Mouse (Mus musculus): ENCODE results near the gene Ankrd13b. TPM values are rescaled to one million over a fixed set of nuclear protein-coding genes. Genes with fewer than 3 reads are reported as not detected.
"Not testable (repeated sequence)": the region's sequence is repeated elsewhere in the genome, so short reads cannot be mapped to it uniquely, and the experiment has no call there.

Ankrd13b gene
- 23.3 and 30.4 TPM in 2 replicates for polyA plus RNA-seq (2015; fragmentation: Nextera tagmentation; extraction: Ambion mirVana)

GRCm38 (mm10) chr11:77489591-77490235 lies at the start of gene Ankrd13b:
TSS of gene Ankrd13b (minus strand) at chr11:77489678.
- Histone ChIP-seq H3K4me3 (ENCODE audit: low read length) (peak within 1 kb of the TSS; percentile 95), H3K9ac (ENCODE audit: low read depth, low read length) (peak within 1 kb of the TSS; percentile 98), H3K27me3 (replicated peaks; ENCODE audit: control insufficient read depth, insufficient read depth, low read length) (no peaks in the 10 kb centered on the region), H3K9me3 (ENCODE audit: control insufficient read depth, low read length) (no peaks in the 10 kb centered on the region), H3K36me3 (ENCODE audit: control insufficient read depth, insufficient read depth, low read length) (no peaks in the 10 kb centered on the region), H3K4me2 (ENCODE audit: low read length) (peak within 1 kb of the TSS; percentile 76), H3K27ac (ENCODE audit: low read depth, low read length) (peak within 1 kb of the TSS; percentile 92), H3K4me1 (ENCODE audit: control insufficient read depth, insufficient read depth, low read depth, low read length) (peaks cover 69% of the 10 kb centered on the region)
- ATAC-seq: peak; percentile 69
- under 1% methylated on average over 41 of the region's 87 CpGs for WGBS

DNA sequence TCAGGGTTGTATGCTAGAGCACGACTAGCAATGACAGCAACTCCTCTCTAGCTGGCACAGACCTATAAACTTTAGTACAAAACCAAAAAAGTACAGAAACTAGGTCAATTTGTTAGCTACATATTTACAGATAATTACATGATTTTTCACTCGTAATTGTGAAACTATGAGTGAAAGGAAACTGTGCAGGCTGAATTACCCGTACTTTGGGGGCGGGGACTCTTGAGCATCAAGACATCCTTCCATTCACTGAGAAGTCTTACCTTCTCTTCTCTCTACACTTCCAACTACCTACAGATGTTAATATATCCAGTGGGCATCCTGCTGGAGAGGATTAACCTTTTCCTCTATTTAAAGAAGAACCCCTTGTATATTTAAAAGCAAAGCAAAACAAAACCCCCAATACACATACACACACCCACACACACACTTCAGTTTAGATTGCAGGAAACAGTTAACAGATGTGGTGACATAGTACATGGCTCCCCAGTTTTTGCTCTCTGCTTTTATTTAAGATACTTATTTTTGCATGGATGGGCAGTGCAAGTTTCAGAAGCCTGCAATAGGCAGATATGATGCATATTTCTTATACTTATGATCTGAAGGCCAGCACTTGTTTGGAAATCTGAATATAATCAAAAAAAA lies 42.8 kb upstream of the Ankrd13b start:
- Histone ChIP-seq H3K4me1 (ENCODE audit: control insufficient read depth, insufficient read depth, low read depth, low read length) (no peaks in the 10 kb centered on the region), H3K36me3 (ENCODE audit: control insufficient read depth, insufficient read depth, low read length) (peaks cover 8% of the 10 kb centered on the region), H3K27ac (ENCODE audit: low read depth, low read length) (no peak overlapping the region), H3K27me3 (replicated peaks; ENCODE audit: control insufficient read depth, insufficient read depth, low read length) (no peaks in the 10 kb centered on the region), H3K4me3 (ENCODE audit: low read length) (no peak overlapping the region), H3K9ac (ENCODE audit: low read depth, low read length) (no peak overlapping the region), H3K9me3 (ENCODE audit: control insufficient read depth, low read length) (no peaks in the 10 kb centered on the region), H3K4me2 (ENCODE audit: low read length) (no peak overlapping the region)
- no peak for ATAC-seq
- 92% methylated on average over 4 of the region's 4 CpGs for WGBS

DNA sequence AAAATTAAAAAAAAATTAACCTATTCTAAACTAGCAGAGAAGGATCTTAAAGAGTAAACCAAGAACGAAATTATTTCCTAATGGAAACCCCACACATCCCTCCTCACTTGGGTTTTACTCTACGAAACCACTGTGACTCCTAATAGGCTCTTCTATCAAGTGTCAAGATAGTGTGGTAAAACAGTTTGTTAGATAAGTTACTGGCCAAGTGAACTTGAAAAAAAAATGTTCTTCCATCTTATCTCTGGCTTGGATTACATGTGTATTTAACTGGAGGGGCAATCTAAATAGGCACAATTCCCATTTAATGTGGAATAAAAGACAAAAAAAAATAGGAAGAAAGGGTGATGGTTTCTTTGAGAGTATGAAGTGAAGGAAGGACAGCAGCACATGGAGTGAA lies 41.4 kb upstream of the Ankrd13b start:
- Histone ChIP-seq H3K9ac (ENCODE audit: low read depth, low read length) (no peak overlapping the region), H3K27me3 (replicated peaks; ENCODE audit: control insufficient read depth, insufficient read depth, low read length) (no peaks in the 10 kb centered on the region)

DNA sequence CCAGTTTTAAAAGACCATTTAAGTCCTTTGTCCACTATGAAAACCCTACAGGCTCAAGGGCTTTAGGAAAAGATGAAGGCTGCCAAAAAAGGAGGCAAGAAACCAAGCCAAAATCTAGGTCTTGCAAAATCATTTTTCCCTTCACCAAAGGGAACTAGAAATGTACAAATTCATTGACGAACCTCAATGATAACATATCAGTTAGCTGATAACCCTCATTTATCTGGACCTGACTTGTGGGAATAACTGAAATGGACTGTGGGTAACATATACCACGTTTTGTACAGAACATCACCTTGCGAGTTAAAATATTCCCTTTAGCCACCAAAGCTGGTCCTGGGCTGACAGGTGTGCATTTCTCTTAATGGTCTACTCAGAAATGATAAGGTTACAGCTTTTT lies 40.2 kb upstream of the Ankrd13b start:
- no peak for ATAC-seq
- no peak overlapping the region for H3K9ac ChIP-seq (ENCODE audit: low read depth, low read length)
- H3K27me3 ChIP-seq (replicated peaks; ENCODE audit: control insufficient read depth, insufficient read depth, low read length): no peaks in the 10 kb centered on the region
- 89% methylated on average over 3 of the region's 3 CpGs for WGBS
- H3K36me3 ChIP-seq (ENCODE audit: control insufficient read depth, insufficient read depth, low read length): no peaks in the 10 kb centered on the region
- no peaks in the 10 kb centered on the region for H3K4me1 ChIP-seq (ENCODE audit: control insufficient read depth, insufficient read depth, low read depth, low read length)
- H3K4me2 ChIP-seq (ENCODE audit: low read length): no peak overlapping the region
- no peaks in the 10 kb centered on the region for H3K9me3 ChIP-seq (ENCODE audit: control insufficient read depth, low read length)
- H3K27ac ChIP-seq (ENCODE audit: low read depth, low read length): no peak overlapping the region
- no peak overlapping the region for H3K4me3 ChIP-seq (ENCODE audit: low read length)

More for the DNA sequence above, 41.4 kb upstream of the Ankrd13b start:
- no peaks in the 10 kb centered on the region for H3K36me3 ChIP-seq (ENCODE audit: control insufficient read depth, insufficient read depth, low read length)
- no peaks in the 10 kb centered on the region for H3K4me1 ChIP-seq (ENCODE audit: control insufficient read depth, insufficient read depth, low read depth, low read length)
- no peak for ATAC-seq
- no peak overlapping the region for H3K27ac ChIP-seq (ENCODE audit: low read depth, low read length)
- no peak overlapping the region for H3K4me2 ChIP-seq (ENCODE audit: low read length)
- H3K4me3 ChIP-seq (ENCODE audit: low read length): no peak overlapping the region
- WGBS: 88% methylated on average over 2 of the region's 2 CpGs
- no peaks in the 10 kb centered on the region for H3K9me3 ChIP-seq (ENCODE audit: control insufficient read depth, low read length)

GRCm38 (mm10) chr11:77528420-77528819 lies 38.9 kb upstream of the Ankrd13b start:
- not testable (repeated sequence) for H3K9me3 ChIP-seq (ENCODE audit: control insufficient read depth, low read length); H3K9ac ChIP-seq (ENCODE audit: low read depth, low read length); H3K27me3 ChIP-seq (replicated peaks; ENCODE audit: control insufficient read depth, insufficient read depth, low read length); H3K4me3 ChIP-seq (ENCODE audit: low read length); H3K36me3 ChIP-seq (ENCODE audit: control insufficient read depth, insufficient read depth, low read length); H3K4me1 ChIP-seq (ENCODE audit: control insufficient read depth, insufficient read depth, low read depth, low read length); ATAC-seq; H3K27ac ChIP-seq (ENCODE audit: low read depth, low read length); H3K4me2 ChIP-seq (ENCODE audit: low read length)
- 90% methylated on average over 3 of the region's 3 CpGs for WGBS

- no peak overlapping the region for H3K27ac ChIP-seq (ENCODE audit: low read depth, low read length)
- no peak overlapping the region for H3K4me2 ChIP-seq (ENCODE audit: low read length)
- no peak for ATAC-seq
- no peak overlapping the region for H3K9ac ChIP-seq (ENCODE audit: low read depth, low read length)
- 82% methylated on average over 3 of the region's 3 CpGs for WGBS
- H3K4me1 ChIP-seq (ENCODE audit: control insufficient read depth, insufficient read depth, low read depth, low read length): no peaks in the 10 kb centered on the region
- H3K4me3 ChIP-seq (ENCODE audit: low read length): no peak overlapping the region
- no peaks in the 10 kb centered on the region for H3K36me3 ChIP-seq (ENCODE audit: control insufficient read depth, insufficient read depth, low read length)
- H3K27me3 ChIP-seq (replicated peaks; ENCODE audit: control insufficient read depth, insufficient read depth, low read length): no peaks in the 10 kb centered on the region
- H3K9me3 ChIP-seq (ENCODE audit: control insufficient read depth, low read length): no peaks in the 10 kb centered on the region
Observed at GRCm38 (mm10) chr11:77525804-77526486, 36.5 kb upstream of the Ankrd13b start.

DNA sequence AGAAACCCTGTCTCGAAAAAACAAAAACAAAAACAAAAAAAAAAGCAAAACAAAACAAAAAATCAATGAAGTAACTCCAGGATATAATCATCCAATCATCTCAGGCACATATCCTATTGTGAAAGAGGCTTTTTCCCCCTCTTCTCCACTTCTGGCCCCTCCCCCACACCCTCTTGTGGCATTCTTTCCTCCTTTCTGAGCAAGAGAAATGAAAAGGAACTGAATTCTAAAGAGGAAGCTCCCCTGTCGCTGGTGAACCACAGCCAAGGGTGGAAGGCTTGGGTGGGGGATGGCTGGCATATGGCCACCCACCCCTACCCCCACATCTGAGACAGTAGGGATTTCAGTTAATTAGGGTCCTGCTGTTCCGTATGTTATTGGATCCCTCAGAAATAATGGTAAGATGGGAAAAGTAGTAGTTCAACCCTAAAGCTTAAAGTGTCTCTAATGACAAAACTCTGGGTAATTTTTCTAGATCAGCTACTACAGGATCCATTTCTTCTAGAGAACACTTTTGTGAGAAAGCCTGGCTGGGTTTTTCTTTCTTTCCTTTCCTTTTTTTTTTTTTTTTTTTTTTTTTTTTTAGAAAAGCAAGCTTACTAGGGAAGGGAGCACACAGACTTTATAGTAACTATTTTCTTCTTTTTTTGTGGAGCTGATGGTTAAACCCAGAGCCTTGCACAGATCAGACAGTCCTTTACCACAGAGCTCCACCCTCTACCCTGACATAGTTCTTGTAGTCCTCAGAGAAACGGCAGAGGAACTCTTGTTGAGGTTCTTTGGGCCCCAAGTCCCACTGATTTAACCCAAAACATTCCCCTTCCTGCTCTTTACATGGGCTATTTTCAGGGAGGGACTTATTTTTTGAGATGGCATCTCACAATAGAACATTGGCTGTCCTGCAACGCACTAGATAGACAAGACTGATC lies 31.4 kb upstream of the Ankrd13b start:
- Histone ChIP-seq H3K4me1 (ENCODE audit: control insufficient read depth, insufficient read depth, low read depth, low read length) (peaks cover 3% of the 10 kb centered on the region; the same call in 1 of the 2 replicates), H3K27me3 (replicated peaks; ENCODE audit: control insufficient read depth, insufficient read depth, low read length) (no peaks in the 10 kb centered on the region), H3K27ac (ENCODE audit: low read depth, low read length) (no peak overlapping the region), H3K36me3 (ENCODE audit: control insufficient read depth, insufficient read depth, low read length) (no peaks in the 10 kb centered on the region), H3K4me3 (ENCODE audit: low read length) (no peak overlapping the region), H3K9ac (ENCODE audit: low read depth, low read length) (no peak overlapping the region), H3K9me3 (ENCODE audit: control insufficient read depth, low read length) (no peaks in the 10 kb centered on the region), H3K4me2 (ENCODE audit: low read length) (no peak overlapping the region)
- 43% methylated on average over 5 of the region's 5 CpGs for WGBS
- no peak for ATAC-seq

DNA sequence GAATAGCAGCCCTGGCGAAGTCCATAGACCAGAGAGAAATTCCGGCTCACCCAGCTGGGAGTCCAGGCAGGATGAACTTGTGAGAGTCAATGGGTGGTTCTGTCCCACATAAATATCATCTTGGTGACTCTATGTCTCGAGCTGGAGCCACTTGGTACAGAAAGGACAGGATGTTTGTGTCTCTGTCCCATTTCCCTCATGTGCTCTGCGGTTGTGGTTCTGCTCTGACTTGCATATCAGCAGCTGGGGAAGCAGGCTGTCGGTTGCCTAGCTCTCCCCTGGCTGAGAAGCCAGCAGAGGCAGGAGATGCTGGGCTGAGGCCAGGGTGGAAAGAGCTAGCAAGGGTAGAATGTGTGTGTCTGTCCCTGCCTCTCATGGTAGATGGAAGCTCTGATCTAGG lies 29.6 kb upstream of the Ankrd13b start, which contains the start of gene Gm10392:
TSS of gene Gm10392 (minus strand) at position 156 of the 400 bp plus-strand sequence.
- ATAC-seq: no peak
- Histone ChIP-seq H3K27ac (ENCODE audit: low read depth, low read length) (no peak within 1 kb of the TSS), H3K4me2 (ENCODE audit: low read length) (no peak within 1 kb of the TSS), H3K4me3 (ENCODE audit: low read length) (no peak within 1 kb of the TSS), H3K27me3 (replicated peaks; ENCODE audit: control insufficient read depth, insufficient read depth, low read length) (no peaks in the 10 kb centered on the region), H3K9ac (ENCODE audit: low read depth, low read length) (no peak within 1 kb of the TSS), H3K36me3 (ENCODE audit: control insufficient read depth, insufficient read depth, low read length) (no peaks in the 10 kb centered on the region), H3K4me1 (ENCODE audit: control insufficient read depth, insufficient read depth, low read depth, low read length) (peaks cover 19% of the 10 kb centered on the region), H3K9me3 (ENCODE audit: control insufficient read depth, low read length) (no peaks in the 10 kb centered on the region)
- WGBS: 72% methylated on average over 5 of the region's 5 CpGs
